Mouse (Mus musculus) kidney, adult 2 months (tissue): ENCODE data around the gene Elp4.

Source experiments
- CTCF ChIP-seq: fragments of 200-500 bp; conservative IDR thresholded peaks from 2 replicates; pipeline ENCODE4 v1.5.1; 2011; ENCODE audit warnings: low read depth, mild to moderate bottlenecking, control low read depth, low read length, moderate library complexity, mixed read lengths; ENCODE audit not compliant: insufficient read depth, insufficient read length
- POLR2A ChIP-seq: fragments of 200-500 bp; IDR thresholded peaks from one replicate; pipeline ENCODE4 v1.6.1; 2011; ENCODE audit warnings: low read depth, low read length, control low read depth

DNA sequence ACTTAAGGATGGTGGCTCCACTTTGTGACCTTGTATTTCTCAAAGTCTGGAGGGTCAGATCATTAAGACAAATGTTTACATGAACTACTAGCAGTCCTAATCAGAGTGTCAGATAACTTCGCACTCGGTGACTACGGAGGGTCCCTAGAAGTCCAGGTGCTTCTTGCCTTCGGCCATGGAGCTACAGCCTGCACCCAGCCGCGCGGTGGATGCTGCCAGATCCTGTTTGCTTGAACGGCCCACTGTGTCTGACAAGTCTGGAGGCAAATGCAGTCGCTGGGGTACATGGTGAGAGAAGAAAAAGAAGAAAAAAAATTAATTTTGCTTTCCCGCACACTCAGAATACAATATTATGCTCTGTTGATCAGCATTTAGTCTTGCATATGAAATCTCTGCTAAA is 201.8 kb downstream of the Elp4 start:
- TF ChIP-seq POLR2A (no peak), CTCF (no peak)
